In the genomic region with DNA sequence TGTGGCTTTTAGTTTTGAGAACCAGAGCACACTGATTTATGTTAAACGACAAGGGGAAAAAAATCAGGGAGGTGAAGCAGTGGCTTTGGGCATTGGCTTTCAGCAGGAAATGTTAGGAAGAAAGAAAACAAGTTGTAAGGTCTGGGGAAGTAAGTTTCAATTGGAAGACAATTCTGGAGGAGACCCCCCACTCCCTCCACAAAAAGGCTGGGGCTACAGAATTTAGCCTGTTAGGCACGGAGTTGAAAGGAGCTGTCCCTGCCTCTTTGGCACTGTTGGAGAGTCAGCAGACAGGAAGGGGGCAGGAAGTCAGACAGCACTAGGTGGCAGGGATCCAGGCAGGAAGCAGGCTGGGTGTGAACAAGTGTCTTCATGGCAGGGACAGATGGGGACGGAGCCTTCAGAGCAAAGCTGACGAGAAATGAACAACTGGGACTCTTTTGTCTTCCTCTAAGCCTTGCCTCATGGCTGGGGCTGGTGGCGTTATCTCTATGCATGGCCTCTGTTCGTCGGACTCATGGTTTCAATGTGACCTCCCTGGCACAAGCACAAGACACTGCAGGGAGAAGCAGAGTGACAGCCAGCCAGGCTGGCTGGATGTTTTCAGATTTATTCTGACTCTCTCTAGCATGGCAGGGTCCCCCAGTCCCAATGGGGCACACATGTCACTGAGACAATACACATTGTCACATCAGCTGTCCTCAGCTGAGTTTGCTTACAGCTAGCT, we compare ENCODE assay signal across 8 mouse cellular contexts.
DNase-seq lines count a peak whose midpoint lies in the region; ATAC-seq and TF ChIP-seq lines count a peak whose summit lies in the region.

No protein-coding gene starts in this region.

- no peak for TF ChIP-seq CTCF in Patski (IDR thresholded peaks at IDR 0.05)
- TF ChIP-seq CTCF in layer of hippocampus, adult 2 months (conservative IDR thresholded peaks at IDR 0.05) = no peak

- peaks cover 25% of the 10 kb centered on the region for H3K4me1 ChIP-seq in neural tube, embryonic 13.5 days (replicated peaks)

- no peaks in the 10 kb centered on the region for H3K36me3 ChIP-seq in neural tube, embryonic 13.5 days

- H3K9ac ChIP-seq in neural tube, embryonic 13.5 days = no peak overlapping the region

- no peaks in the 10 kb centered on the region for H3K9me3 ChIP-seq in neural tube, embryonic 13.5 days

- H3K4me3 ChIP-seq in layer of hippocampus, adult 2 months = no peak overlapping the region
- H3K4me3 ChIP-seq in neural tube, embryonic 13.5 days = no peak overlapping the region

- peak overlapping the region; percentile 59 for H3K27ac ChIP-seq in layer of hippocampus, adult 2 months
- peak overlapping the region; percentile 49 for H3K27ac ChIP-seq in neural tube, embryonic 13.5 days (replicated peaks)

- POLR2A ChIA-PET in Patski (lab: Charles Lee) = interaction anchor here (0.6 kb wide), 1 partner anchor 21 kb away, joined by 4 read pairs; no protein-coding TSS in a partner anchor

- ATAC-seq in Patski = peak; percentile 44
- peak; percentile 89 for ATAC-seq in neural tube, embryonic 13.5 days (ENCODE audit: low read depth)

- no peak for DNase-seq in Patski (ENCODE audit: low read depth, low spot score)
- peak; percentile 92 for DNase-seq in cerebellum, adult 9-10 months
- peak; percentile 40 to 61 for DNase-seq in frontal cortex, postnatal 14 days (ENCODE audit: low spot score in 2 of 2)
- DNase-seq in heart, postnatal 4 days = peak; percentile 91
- DNase-seq in layer of hippocampus, adult 2 months (ENCODE audit: low spot score in 2 of 2) = peak; percentile 76 to 79
- DNase-seq in lung, adult 18-20 months = peak; percentile 77 to 82
- DNase-seq in thymus, postnatal 36 days = peak; percentile 31 to 39

- H3K4me2 ChIP-seq in neural tube, embryonic 13.5 days = peak overlapping the region; percentile 21; the same call in 1 of the 2 replicates

- H3K27me3 ChIP-seq in Patski = no peaks in the 10 kb centered on the region
- H3K27me3 ChIP-seq in neural tube, embryonic 13.5 days = no peaks in the 10 kb centered on the region

- 7% methylated on average over 7 of the region's 7 CpGs for WGBS in neural tube, embryonic 13.5 days

- CTCF ChIA-PET in Patski (lab: Charles Lee) = interaction anchor here (0.7 kb wide), 1 partner anchor 40 kb away, joined by 3 read pairs; no protein-coding TSS in a partner anchor

- in situ Hi-C loops in Patski (cut with MboI; ENCODE audit: low pct_unique_long_range_greater_than_20kb) = no loop called here
